Mouse (Mus musculus): ENCODE measurements around the gene 3110009E18Rik.

3110009E18Rik gene

DNA sequence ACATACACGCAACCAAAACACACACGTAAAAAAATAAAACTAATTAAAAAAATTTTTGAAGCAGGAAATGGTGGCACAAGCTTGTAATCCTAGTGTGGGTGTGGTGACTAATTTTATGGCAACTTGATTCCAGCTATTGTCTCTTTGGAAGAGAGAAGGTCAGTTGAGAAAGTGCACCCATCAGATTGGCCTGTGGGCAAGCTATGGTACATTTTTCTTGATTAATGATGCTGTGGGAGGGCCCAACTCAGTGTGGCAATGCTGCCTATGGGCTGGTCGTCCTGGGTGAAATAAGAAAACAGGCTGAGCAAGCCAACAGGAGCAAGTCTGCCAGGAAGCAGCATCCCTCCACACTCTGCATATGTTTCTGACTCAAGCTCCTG is 19.8 kb upstream of the 3110009E18Rik start:
- DNase-seq (ENCODE audit: low spot score in 2 of 2): no peak

GRCm38 (mm10) chr1:120105556-120105959 is 15.4 kb upstream of the 3110009E18Rik start:
- no peak for DNase-seq (ENCODE audit: low spot score in 2 of 2)

DNA sequence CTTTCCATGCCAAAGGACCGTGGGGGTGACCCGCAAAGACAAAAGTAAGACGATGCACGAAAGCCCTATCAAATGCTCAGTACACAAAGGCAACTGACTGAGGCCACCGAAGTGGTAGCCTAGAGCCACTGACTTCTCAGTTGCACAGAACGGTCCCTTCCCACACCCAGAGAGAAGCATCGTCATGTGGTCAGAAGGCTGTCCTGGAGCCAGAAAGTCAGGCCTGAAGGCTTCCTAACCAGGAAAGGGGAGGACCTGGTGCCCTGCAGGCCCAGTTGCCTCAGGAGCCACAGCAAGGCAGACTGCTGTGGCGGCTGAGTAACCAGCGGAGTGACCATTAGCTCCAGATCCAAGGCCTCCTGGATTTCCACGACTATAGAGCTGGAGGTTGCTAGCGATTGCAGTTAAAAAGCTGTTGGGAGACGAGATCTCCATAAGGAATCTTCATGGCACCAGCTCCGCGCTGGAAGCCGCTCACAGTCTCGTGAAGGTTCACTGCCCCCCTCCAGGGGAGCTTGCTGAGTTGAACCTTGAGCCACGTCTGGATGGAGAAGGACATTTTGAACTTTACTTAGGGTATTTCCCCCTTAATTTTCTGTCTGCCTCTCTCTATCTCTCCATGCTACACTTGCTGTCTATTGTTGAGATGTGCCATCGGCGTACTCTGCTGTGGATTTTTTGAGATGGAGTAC is 11.1 kb upstream of the 3110009E18Rik start:
- no peak for DNase-seq (ENCODE audit: low spot score in 2 of 2)

GRCm38 (mm10) chr1:120111766-120112165 is 9.2 kb upstream of the 3110009E18Rik start:
- DNase-seq (ENCODE audit: low spot score in 2 of 2): no peak

- DNase-seq (ENCODE audit: low spot score in 2 of 2): no peak
Observed at GRCm38 (mm10) chr1:120112251-120113187, 8.5 kb upstream of the 3110009E18Rik start.

- no peak for DNase-seq (ENCODE audit: low spot score in 2 of 2)
Observed at GRCm38 (mm10) chr1:120115671-120116081, 5.3 kb upstream of the 3110009E18Rik start.

DNA sequence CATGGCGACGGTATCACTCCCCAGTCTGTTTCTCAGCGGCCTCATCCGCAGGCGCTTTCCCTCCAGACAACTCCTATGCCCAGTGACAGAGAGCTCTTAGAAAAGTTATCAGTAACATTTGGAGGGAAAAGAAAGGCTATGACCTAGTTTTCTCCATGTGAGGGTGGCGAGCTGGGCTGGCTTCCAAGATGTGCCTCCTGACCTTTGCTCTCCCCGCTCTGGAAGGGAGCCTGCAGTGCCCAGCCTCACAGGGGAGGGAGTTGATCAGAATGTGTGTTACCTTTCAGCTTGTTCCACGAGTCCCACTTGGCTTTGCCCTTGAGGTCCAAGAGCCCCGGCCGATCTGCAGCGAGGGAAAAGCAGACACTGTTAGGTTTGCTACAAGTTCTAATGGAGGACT is 4.9 kb upstream of the 3110009E18Rik start:
- no peak for DNase-seq (ENCODE audit: low spot score in 2 of 2)

DNA sequence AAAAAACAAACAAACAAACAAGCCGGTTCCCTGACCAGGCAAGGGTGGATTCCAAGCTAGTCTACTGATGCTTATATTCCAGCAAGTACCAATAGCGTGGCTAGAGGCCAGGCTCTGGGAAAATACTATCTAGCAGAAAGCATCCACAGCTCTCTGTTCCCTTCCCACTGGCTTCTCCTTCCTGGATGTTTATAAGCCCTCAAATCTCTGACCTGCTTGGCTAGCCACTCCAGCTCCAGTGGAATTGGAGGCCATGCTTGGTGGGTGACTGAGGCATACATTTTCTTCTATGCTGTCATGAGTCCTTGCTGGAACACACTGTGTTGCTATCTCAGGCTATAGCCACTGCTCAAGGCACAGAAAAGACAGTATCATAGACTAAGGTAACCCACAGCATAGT is 2.1 kb upstream of the 3110009E18Rik start:
- DNase-seq (ENCODE audit: low spot score in 2 of 2): no peak

DNA sequence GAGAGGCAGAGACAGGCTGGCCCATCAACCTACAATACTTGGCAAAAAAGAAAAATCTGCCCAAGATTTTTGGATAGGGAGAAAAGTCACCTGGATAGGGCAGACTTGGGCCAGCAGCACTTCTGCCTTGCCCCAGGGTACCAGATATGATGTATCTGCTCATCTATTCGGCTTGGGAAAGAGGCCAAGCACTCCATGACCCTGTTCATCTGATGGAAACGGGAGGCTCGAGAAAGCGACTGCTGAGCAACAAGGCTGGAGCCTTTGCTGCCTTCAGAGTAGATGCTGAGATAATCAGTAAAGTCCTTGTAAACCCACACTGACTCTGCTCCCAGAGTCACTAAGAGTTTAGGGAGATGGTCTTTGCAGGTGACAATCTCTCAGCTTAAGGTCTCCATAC is 1.6 kb upstream of the 3110009E18Rik start:
- DNase-seq (ENCODE audit: low spot score in 2 of 2): no peak

- DNase-seq (ENCODE audit: low spot score in 2 of 2): peak in 1 of 2 experiments; percentile 20
Observed at GRCm38 (mm10) chr1:120120141-120120968, 632 bp upstream of the 3110009E18Rik start.

- DNase-seq (ENCODE audit: low spot score in 2 of 2): no peak
Observed at GRCm38 (mm10) chr1:120121930-120122530, 1.0 kb downstream of the 3110009E18Rik start.

- DNase-seq (ENCODE audit: low spot score in 2 of 2): no peak
Observed at GRCm38 (mm10) chr1:120122634-120123383, 1.8 kb downstream of the 3110009E18Rik start.

GRCm38 (mm10) chr1:120124839-120125238 is 3.9 kb downstream of the 3110009E18Rik start:
- DNase-seq (ENCODE audit: low spot score in 2 of 2): no peak

- DNase-seq (ENCODE audit: low spot score in 2 of 2): no peak
Observed at GRCm38 (mm10) chr1:120125471-120125870, 4.5 kb downstream of the 3110009E18Rik start.

DNA sequence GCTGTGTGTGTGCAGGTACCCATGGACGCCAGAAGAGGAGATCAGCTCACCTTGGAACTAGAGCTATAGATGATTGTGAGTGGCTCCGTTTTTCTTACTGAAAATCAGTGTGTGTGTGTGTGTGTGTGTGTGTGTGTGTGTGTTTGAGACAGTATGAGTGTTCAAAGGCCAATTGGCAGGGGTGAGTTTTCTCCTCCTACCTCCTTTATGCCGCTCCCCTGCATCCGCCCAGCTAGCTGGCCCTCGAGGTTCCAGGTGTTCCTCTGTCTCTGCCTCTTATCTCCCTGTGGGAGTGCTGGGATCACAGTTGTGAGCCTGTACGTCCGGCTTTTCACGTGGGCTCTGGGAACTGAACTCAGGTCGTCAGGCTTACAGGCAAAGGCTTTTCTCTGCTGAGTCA is 5.3 kb downstream of the 3110009E18Rik start:
- no peak for DNase-seq (ENCODE audit: low spot score in 2 of 2)

DNA sequence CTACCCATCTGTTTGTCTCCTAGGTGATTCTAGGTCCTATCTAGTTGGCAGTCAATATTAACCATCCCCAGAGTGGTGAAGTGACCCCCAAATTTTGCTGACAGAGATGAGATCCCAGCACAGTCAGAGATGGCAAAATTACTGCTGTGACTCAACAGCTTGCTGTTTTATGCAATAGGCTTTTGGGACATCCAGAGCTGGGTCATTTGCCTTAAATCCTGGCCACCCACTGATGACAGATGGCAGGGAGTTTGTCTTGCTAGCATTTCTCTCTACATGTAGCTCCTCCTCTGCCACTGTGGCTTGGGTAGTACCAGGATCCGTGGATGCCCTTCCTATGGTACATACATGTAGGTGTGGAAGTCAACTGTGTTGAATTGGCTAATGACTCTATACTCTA is 11.4 kb downstream of the 3110009E18Rik start:
- no peak for DNase-seq (ENCODE audit: low spot score in 2 of 2)

DNA sequence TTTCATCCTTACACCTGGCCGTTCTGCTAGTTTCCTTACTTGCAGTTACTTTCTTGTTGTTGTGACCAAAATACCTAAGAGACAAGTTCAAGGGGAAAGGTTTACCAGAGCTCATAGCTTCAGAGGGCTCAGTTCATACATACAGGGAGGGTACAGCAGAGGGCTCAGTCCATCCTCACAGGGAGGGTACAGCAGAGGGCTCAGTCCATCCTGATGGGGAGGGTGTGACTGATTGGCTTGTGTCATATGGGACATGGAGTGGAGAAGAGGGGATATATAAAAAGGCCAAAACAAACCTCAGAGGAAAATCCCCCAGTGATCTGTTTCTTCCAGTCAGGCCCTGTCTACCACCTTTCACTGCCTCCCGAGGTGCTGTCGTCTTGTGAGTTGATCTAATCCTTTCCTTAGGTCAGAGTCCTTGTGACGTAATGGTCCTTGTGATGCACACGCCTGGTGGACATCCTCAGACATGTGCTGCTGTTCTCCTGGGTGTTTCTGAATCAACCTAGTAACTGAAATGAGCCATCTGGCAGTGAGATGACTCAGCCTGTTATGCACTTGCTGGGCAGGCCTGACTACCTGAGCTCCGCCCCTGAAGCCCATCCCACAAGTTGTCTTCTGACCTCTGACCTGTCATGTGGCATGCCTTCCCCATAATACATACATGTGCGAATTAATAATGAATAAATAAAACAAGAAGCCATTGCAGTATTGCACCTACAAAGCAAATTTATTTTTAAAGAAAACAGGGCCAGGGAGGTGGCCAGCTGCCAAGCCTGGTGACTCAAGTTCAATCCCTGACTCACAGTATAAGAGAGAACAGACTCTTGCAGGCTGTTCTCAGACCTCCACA is 15.2 kb downstream of the 3110009E18Rik start:
- DNase-seq (ENCODE audit: low spot score in 2 of 2): no peak

- DNase-seq (ENCODE audit: low spot score in 2 of 2): no peak
Observed at GRCm38 (mm10) chr1:120138923-120139540, 18.0 kb downstream of the 3110009E18Rik start.

GRCm38 (mm10) chr1:120140144-120140693 is 19.2 kb downstream of the 3110009E18Rik start:
- DNase-seq (ENCODE audit: low spot score in 2 of 2): no peak
